Mouse (Mus musculus): Measurements from ENCODE around the gene Slfnl1. TPM values are rescaled to one million over a fixed set of nuclear protein-coding genes. Genes with fewer than 3 reads are reported as not detected.

The Slfnl1 gene
- total RNA-seq, 4 experiments from 2014 or later: 0.24 to 0.27 TPM; not detected in 2

GRCm38 (mm10) chr4:120581711-120582110, 49.7 kb downstream of the Slfnl1 start:
- no peak for DNase-seq (ENCODE audit: low spot score in 2 of 2)

Other genes with a start within 250 kb of the Slfnl1 start
- 1 to 10 TPM; 2.8 to 4.6 (median 3.9) TPM for gene Foxo6, start 244.9 kb upstream of the Slfnl1 start, total RNA-seq (2022)
- 10 to 100 TPM; 48.4 to 55.5 (median 53.9) TPM for gene Scmh1, start 127.0 kb upstream of the Slfnl1 start, total RNA-seq (2022)
- 10 to 100 TPM; 13.2 to 14.6 (median 13.9) TPM for gene Ctps, start 38.0 kb downstream of the Slfnl1 start, total RNA-seq (2022)
- gene Gm8439, start 56.5 kb downstream of the Slfnl1 start, total RNA-seq (2022): not detected
- 10 to 100 TPM in 3 of 4 experiments, 1 to 10 TPM in 1; 6.1 to 27.5 (median 16.1) TPM for gene Cited4, start 134.3 kb downstream of the Slfnl1 start, total RNA-seq (2022)
- gene Kcnq4, start 216.4 kb downstream of the Slfnl1 start, total RNA-seq (2022): 10 to 100 TPM; 11.1 to 21.9 (median 13.6) TPM